Mouse (Mus musculus) erythroblast, embryonic 14.5 days (primary cell): ENCODE results near the gene Kcmf1. TPM values are rescaled to one million over a fixed set of nuclear protein-coding genes. Genes with fewer than 3 reads are reported as not detected.

Experiments
- H3K27me3 ChIP-seq: 2 replicates; pipeline ENCODE4 v1.6.1; 2012; ENCODE audit warnings: inconsistent platforms; ENCODE audit not compliant: control insufficient read depth
- H3K36me3 ChIP-seq: 2 replicates; pipeline ENCODE4 v1.6.1; 2012; ENCODE audit warnings: mild to moderate bottlenecking, inconsistent platforms; ENCODE audit not compliant: control insufficient read depth
- H3K4me1 ChIP-seq: 2 replicates; pipeline ENCODE4 v1.6.1; 2012; ENCODE audit warnings: inconsistent platforms; ENCODE audit not compliant: control insufficient read depth
- H3K4me3 ChIP-seq: replicated peaks from 2 replicates; pipeline ENCODE3; 2012; ENCODE audit warnings: moderate library complexity, mild to moderate bottlenecking, inconsistent platforms
- H3K9me3 ChIP-seq: 2 replicates; pipeline ENCODE4 v1.6.1; 2012; ENCODE audit warnings: low read length, inconsistent platforms, mixed read lengths; ENCODE audit not compliant: control insufficient read depth
- GATA1 ChIP-seq: IDR thresholded peaks from 2 replicates; pipeline ENCODE4 v1.6.1; 2012; ENCODE audit warnings: low read length, inconsistent platforms, mixed read lengths
- TAL1 ChIP-seq: IDR thresholded peaks from 3 replicates; pipeline ENCODE4 v1.6.1; 2012; ENCODE audit warnings: low read length, inconsistent platforms, mixed read lengths
- polyA plus RNA-seq: library from polyadenylated mRNA; stranded (reverse); fragments of >175 nt; gene quantifications from 2 replicates; pipeline ENCODE4 v1.2.3, GENCODE M21; 2012

Gene Kcmf1
- polyA plus RNA-seq, 1 experiment, result 7.0 TPM

DNA sequence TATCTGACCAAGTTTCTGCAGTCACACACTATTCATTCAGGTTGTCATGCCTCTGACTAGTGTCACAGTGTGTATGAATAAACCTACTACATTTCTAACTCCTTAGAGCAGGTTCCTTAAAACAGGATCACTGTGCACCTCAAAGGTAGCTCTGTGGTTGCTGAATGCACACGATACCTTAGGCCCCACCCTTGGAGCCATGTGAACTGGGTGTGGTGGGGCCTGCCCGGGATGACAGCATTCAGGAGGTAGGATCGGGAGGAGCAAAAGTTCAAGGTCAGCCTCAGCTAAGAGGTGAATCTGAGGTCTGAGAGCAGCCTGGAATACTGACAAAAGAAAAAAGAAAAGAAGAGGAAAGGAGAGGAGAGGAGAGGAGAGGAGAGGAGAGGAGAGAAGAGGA, 91.4 kb downstream of the Kcmf1 start:
- TF ChIP-seq GATA1, result no peak
- TF ChIP-seq TAL1, result no peak
- Histone ChIP-seq H3K27me3 (no peaks in the 10 kb centered on the region), H3K4me1 (no peaks in the 10 kb centered on the region), H3K4me3 (no peak overlapping the region), H3K9me3 (no peaks in the 10 kb centered on the region), H3K36me3 (no peaks in the 10 kb centered on the region)

DNA sequence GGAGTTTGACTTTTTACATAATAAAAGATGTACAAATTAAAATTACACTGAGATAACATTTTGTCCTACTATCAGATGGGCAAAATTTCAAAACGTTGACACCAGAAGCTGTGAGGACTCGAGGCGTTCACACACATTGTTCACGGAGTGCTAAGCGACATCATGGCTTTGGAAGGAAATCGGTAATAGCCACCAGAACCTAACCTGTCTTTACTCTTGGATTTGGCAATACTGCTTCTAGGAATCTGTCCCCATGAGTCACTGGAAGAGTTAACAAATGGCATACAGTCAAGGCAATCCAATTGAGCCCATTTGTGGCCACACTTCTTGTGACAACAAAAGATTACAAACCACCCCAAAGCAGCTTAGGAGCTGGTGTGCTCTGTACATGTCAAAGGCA, 96.1 kb downstream of the Kcmf1 start:
- H3K36me3 ChIP-seq, result no peaks in the 10 kb centered on the region
- no peak overlapping the region for H3K4me3 ChIP-seq
- TF ChIP-seq GATA1 (no peak), TAL1 (no peak)
- H3K27me3 ChIP-seq, result no peaks in the 10 kb centered on the region
- H3K9me3 ChIP-seq, result no peaks in the 10 kb centered on the region
- no peaks in the 10 kb centered on the region for H3K4me1 ChIP-seq

GRCm38 (mm10) chr6:72802119-72802518, 97.7 kb downstream of the Kcmf1 start:
- no peak for TF ChIP-seq TAL1
- no peak for TF ChIP-seq GATA1
- H3K4me3 ChIP-seq, result no peak overlapping the region
- no peaks in the 10 kb centered on the region for H3K36me3 ChIP-seq
- no peaks in the 10 kb centered on the region for H3K4me1 ChIP-seq
- H3K27me3 ChIP-seq, result no peaks in the 10 kb centered on the region
- no peaks in the 10 kb centered on the region for H3K9me3 ChIP-seq

- no peak overlapping the region for H3K4me3 ChIP-seq
- TF ChIP-seq TAL1, result no peak
- no peak for TF ChIP-seq GATA1
- H3K27me3 ChIP-seq, result no peaks in the 10 kb centered on the region
- no peaks in the 10 kb centered on the region for H3K36me3 ChIP-seq
- no peaks in the 10 kb centered on the region for H3K4me1 ChIP-seq
- H3K9me3 ChIP-seq, result no peaks in the 10 kb centered on the region
Observed at GRCm38 (mm10) chr6:72800641-72801040, 99.1 kb downstream of the Kcmf1 start.

GRCm38 (mm10) chr6:72797763-72798162, 102.0 kb downstream of the Kcmf1 start:
- Histone ChIP-seq H3K4me3 (no peak overlapping the region), H3K36me3 (no peaks in the 10 kb centered on the region), H3K4me1 (no peaks in the 10 kb centered on the region), H3K27me3 (no peaks in the 10 kb centered on the region; the same call in 1 of the 2 replicates), H3K9me3 (no peaks in the 10 kb centered on the region)
- TF ChIP-seq TAL1 (no peak), GATA1 (no peak)

DNA sequence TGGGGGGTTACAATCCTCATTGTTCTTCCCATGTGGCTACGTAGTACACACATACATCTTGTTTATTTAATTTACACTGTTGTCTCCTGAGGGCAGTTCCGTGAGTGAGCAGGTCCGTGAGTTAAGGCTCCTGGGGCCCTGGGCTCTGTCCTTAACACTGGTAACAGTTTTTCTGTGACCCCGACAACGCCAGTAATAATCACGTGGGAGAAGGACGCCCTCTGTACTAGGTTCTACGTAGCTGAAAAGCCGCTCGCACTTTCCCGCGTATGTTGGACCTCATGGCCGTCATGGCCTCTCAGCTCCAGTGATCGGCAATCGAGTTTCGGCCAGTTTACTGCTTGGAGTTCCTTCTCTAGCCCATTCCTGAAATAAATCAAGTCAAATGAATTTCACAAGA, 104.3 kb downstream of the Kcmf1 start:
- no peak for TF ChIP-seq TAL1
- no peak for TF ChIP-seq GATA1

GRCm38 (mm10) chr6:72794870-72795269, 104.9 kb downstream of the Kcmf1 start:
- no peak overlapping the region for H3K4me3 ChIP-seq
- no peaks in the 10 kb centered on the region for H3K36me3 ChIP-seq
- TF ChIP-seq TAL1 (no peak), GATA1 (no peak)
- H3K4me1 ChIP-seq, result no peaks in the 10 kb centered on the region
- H3K9me3 ChIP-seq, result no peaks in the 10 kb centered on the region
- H3K27me3 ChIP-seq, result peaks cover 11% of the 10 kb centered on the region

More for the DNA sequence above, 104.3 kb downstream of the Kcmf1 start:
- H3K36me3 ChIP-seq, result no peaks in the 10 kb centered on the region
- H3K4me1 ChIP-seq, result no peaks in the 10 kb centered on the region
- peaks cover 5% of the 10 kb centered on the region for H3K27me3 ChIP-seq
- H3K9me3 ChIP-seq, result no peaks in the 10 kb centered on the region
- no peak overlapping the region for H3K4me3 ChIP-seq

DNA sequence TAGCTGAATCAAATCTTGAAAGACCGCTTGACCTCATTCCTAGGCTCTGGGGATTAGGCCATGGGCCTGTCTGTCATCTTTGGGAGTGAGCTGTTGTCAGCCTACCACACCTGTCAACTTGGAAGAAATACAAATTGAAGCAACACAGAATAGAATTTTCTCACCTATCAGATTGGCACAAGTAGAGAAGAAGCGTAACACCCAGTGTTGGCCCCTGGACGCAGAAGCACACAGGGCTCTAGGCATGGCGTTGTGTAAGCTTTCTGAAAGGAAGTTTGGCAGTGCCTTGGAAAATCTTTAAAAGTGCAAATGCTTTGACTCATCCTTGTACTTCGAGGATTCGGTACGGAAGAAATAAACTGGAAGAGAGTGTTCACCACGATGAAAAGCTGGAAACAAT, 107.1 kb downstream of the Kcmf1 start:
- Histone ChIP-seq H3K27me3 (peaks cover 33% of the 10 kb centered on the region), H3K36me3 (no peaks in the 10 kb centered on the region), H3K4me1 (peaks cover 7% of the 10 kb centered on the region), H3K9me3 (no peaks in the 10 kb centered on the region; the same call in 1 of the 2 replicates), H3K4me3 (no peak overlapping the region)
- TF ChIP-seq TAL1 (no peak), GATA1 (no peak)

Other genes with a start within 250 kb of the Kcmf1 start
- gene Tcf7l1, start 110.7 kb downstream of the Kcmf1 start, polyA plus RNA-seq, result 0.05 and 0.10 TPM in 2 replicates
- 4.4 and 4.5 TPM in 2 replicates for gene Tmsb10, start 58.8 kb upstream of the Kcmf1 start, polyA plus RNA-seq